Mouse (Mus musculus) layer of hippocampus, adult 18-20 months (tissue): Measurements from ENCODE around the gene Itpr1. TPM values are rescaled to one million over a fixed set of nuclear protein-coding genes. Genes with fewer than 3 reads are reported as not detected.
"Not testable (repeated sequence)": the region's sequence is repeated elsewhere in the genome, so short reads cannot be mapped to it uniquely, and the experiment has no call there.

Experiments used
- DNase-seq, 2 experiments: peaks; one replicate each; pipeline ENCODE4 v3.0.0; 2022; ENCODE audit warnings: low spot score in 2 of 2
- total RNA-seq, 2 experiments: library from RNA; stranded (reverse); gene quantifications; 2 replicates each; pipeline ENCODE4 v1.2.3; 2021

Itpr1 gene
- total RNA-seq, 2 experiments from 2014 or later: 338 to 347 TPM

GRCm38 (mm10) chr6:108534139-108534538 lies 321.2 kb downstream of the Itpr1 start:
- DNase-seq: no peak

GRCm38 (mm10) chr6:108534596-108534995 lies 321.7 kb downstream of the Itpr1 start:
- DNase-seq: no peak

GRCm38 (mm10) chr6:108535309-108535708 lies 322.4 kb downstream of the Itpr1 start:
- no peak for DNase-seq

- peak in 1 of 2 experiments; percentile 62 for DNase-seq
Measured at GRCm38 (mm10) chr6:108536546-108537317, 323.8 kb downstream of the Itpr1 start.

- DNase-seq: no peak
Measured at GRCm38 (mm10) chr6:108538406-108538805, 325.5 kb downstream of the Itpr1 start.

- no peak for DNase-seq
Measured at GRCm38 (mm10) chr6:108540441-108540840, 327.5 kb downstream of the Itpr1 start.

GRCm38 (mm10) chr6:108544917-108545316 lies 332.0 kb downstream of the Itpr1 start:
- no peak for DNase-seq

- DNase-seq: no peak
Measured at GRCm38 (mm10) chr6:108545464-108545863, 332.6 kb downstream of the Itpr1 start.

GRCm38 (mm10) chr6:108548413-108548812 lies 335.5 kb downstream of the Itpr1 start:
- no peak for DNase-seq

GRCm38 (mm10) chr6:108549495-108549935 lies 336.6 kb downstream of the Itpr1 start:
- no peak for DNase-seq

GRCm38 (mm10) chr6:108551725-108552620 lies 339.1 kb downstream of the Itpr1 start:
- DNase-seq: no peak

- no peak for DNase-seq
Measured at GRCm38 (mm10) chr6:108553013-108553412, 340.1 kb downstream of the Itpr1 start.

GRCm38 (mm10) chr6:108553536-108553935 lies 340.6 kb downstream of the Itpr1 start:
- DNase-seq: no peak

GRCm38 (mm10) chr6:108554389-108554788 lies 341.5 kb downstream of the Itpr1 start:
- DNase-seq: peak in 1 of 2 experiments; percentile 20

- no peak for DNase-seq
Measured at GRCm38 (mm10) chr6:108554878-108555277, 342.0 kb downstream of the Itpr1 start.

GRCm38 (mm10) chr6:108557576-108558322 lies 344.9 kb downstream of the Itpr1 start:
- no peak for DNase-seq

GRCm38 (mm10) chr6:108559226-108559625 lies 346.3 kb downstream of the Itpr1 start:
- not testable (repeated sequence) for DNase-seq

- no peak for DNase-seq
Measured at GRCm38 (mm10) chr6:108562971-108563370, 350.1 kb downstream of the Itpr1 start.

GRCm38 (mm10) chr6:108565447-108565846 lies 352.6 kb downstream of the Itpr1 start:
- not testable (repeated sequence) for DNase-seq

- DNase-seq: no peak
Measured at GRCm38 (mm10) chr6:108566549-108566948, 353.7 kb downstream of the Itpr1 start.
